Mouse (Mus musculus): ENCODE results near the gene Gm20388. TPM values are rescaled to one million over a fixed set of nuclear protein-coding genes. Genes with fewer than 3 reads are reported as not detected.

Gm20388 gene
- total RNA-seq, 1 experiment: 27.0 TPM

DNA sequence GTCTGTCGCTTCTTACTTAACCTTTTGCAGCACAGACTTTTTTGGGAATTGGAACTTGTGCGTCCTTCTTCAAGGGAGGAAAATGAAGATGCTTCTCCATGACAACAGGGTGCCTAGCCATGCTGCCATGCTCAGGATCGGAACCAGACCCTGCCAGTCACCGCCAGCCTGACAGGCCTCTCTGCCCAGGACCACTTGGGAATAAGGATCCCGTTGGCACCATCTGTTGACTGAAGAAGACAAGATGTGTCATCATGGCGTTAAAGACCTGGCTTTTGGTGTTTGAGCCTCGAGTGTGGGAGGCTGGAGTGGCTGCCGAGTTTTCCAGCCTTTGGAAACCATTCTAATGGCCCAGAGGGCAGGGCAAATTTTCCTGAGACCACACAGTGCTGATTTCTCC, 127.0 kb downstream of the Gm20388 start:
- H3K4me1 ChIP-seq (ENCODE audit: control insufficient read depth in 2 of 2, insufficient read depth in 2 of 2, low read length in 2 of 2, poor library complexity in 1 of 2): no peaks in the 10 kb centered on the region
- in situ Hi-C loops (cut with MboI; ENCODE audit: low sequenced_read_pairs in 2 of 2, unreplicated experiment in 2 of 2): no loop called here

DNA sequence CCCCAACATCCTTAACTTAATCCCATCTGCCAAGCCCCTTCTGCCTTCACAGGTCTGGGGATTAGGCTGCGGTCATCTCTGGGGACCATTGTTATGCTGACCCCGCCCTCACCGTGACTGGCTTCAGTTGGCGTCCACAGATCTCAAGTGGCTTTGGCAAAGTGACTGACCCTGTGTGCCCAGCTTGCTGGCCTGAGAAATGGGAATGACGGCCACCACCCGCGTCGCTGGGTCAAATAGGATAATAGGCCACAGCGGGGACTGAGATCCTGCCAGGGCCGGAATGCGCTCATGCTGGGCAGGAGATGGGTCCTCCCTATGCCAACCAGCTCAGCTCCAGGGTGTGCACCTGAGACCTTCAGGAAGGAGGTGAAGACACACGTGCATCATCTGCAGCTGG, 128.1 kb downstream of the Gm20388 start:
- no peaks in the 10 kb centered on the region for H3K9me3 ChIP-seq (ENCODE audit: control insufficient read depth, insufficient read depth, low read depth, low read length)
- H3K4me3 ChIP-seq (ENCODE audit: insufficient read depth in 1 of 2, low read depth in 1 of 2, low read length in 2 of 2, poor library complexity in 1 of 2, severe bottlenecking in 1 of 2): no peak overlapping the region
- no peaks in the 10 kb centered on the region for H3K4me1 ChIP-seq (ENCODE audit: control insufficient read depth in 2 of 2, insufficient read depth in 2 of 2, low read length in 2 of 2, poor library complexity in 1 of 2)
- H3K27ac ChIP-seq (ENCODE audit: insufficient read depth, low read depth, low read length, poor library complexity, severe bottlenecking): no peak overlapping the region
- H3K36me3 ChIP-seq (ENCODE audit: control insufficient read depth, insufficient read depth, low read length, poor library complexity, severe bottlenecking): no peaks in the 10 kb centered on the region
- no peak overlapping the region for H3K9ac ChIP-seq (ENCODE audit: insufficient read depth, low read depth, low read length, poor library complexity, severe bottlenecking)
- no peak for TF ChIP-seq ZNF384 (IDR thresholded peaks at IDR 0.05; ENCODE audit: low read depth, low read length)
- TF ChIP-seq ZC3H11A (IDR thresholded peaks at IDR 0.05; ENCODE audit: borderline replicate concordance, low read depth, low read length): no peak
- TF ChIP-seq MAFK (IDR thresholded peaks at IDR 0.05; ENCODE audit: insufficient read depth, low read depth, low read length): no peak
- TF ChIP-seq HCFC1 (IDR thresholded peaks at IDR 0.05; ENCODE audit: borderline replicate concordance, insufficient read depth, low read length): no peak
- no peak for TF ChIP-seq CHD2 (IDR thresholded peaks at IDR 0.05; ENCODE audit: low read depth, low read length)
- in situ Hi-C loops (cut with MboI; ENCODE audit: low sequenced_read_pairs in 2 of 2, unreplicated experiment in 2 of 2): no loop called here
- DNase-seq (ENCODE audit: low read depth, low spot score): no peak

More for the DNA sequence above, 127.0 kb downstream of the Gm20388 start:
- H3K27ac ChIP-seq (ENCODE audit: insufficient read depth, low read depth, low read length, poor library complexity, severe bottlenecking): no peak overlapping the region
- H3K36me3 ChIP-seq (ENCODE audit: control insufficient read depth, insufficient read depth, low read length, poor library complexity, severe bottlenecking): no peaks in the 10 kb centered on the region
- no peak for DNase-seq (ENCODE audit: low read depth, low spot score)
- no peak overlapping the region for H3K4me3 ChIP-seq (ENCODE audit: insufficient read depth in 1 of 2, low read depth in 1 of 2, low read length in 2 of 2, poor library complexity in 1 of 2, severe bottlenecking in 1 of 2)
- TF ChIP-seq MAFK (IDR thresholded peaks at IDR 0.05; ENCODE audit: insufficient read depth, low read depth, low read length): no peak
- no peak for TF ChIP-seq CHD2 (IDR thresholded peaks at IDR 0.05; ENCODE audit: low read depth, low read length)
- no peak for TF ChIP-seq ZC3H11A (IDR thresholded peaks at IDR 0.05; ENCODE audit: borderline replicate concordance, low read depth, low read length)
- TF ChIP-seq HCFC1 (IDR thresholded peaks at IDR 0.05; ENCODE audit: borderline replicate concordance, insufficient read depth, low read length): no peak
- no peak for TF ChIP-seq ZNF384 (IDR thresholded peaks at IDR 0.05; ENCODE audit: low read depth, low read length)
- no peaks in the 10 kb centered on the region for H3K9me3 ChIP-seq (ENCODE audit: control insufficient read depth, insufficient read depth, low read depth, low read length)
- no peak overlapping the region for H3K9ac ChIP-seq (ENCODE audit: insufficient read depth, low read depth, low read length, poor library complexity, severe bottlenecking)

DNA sequence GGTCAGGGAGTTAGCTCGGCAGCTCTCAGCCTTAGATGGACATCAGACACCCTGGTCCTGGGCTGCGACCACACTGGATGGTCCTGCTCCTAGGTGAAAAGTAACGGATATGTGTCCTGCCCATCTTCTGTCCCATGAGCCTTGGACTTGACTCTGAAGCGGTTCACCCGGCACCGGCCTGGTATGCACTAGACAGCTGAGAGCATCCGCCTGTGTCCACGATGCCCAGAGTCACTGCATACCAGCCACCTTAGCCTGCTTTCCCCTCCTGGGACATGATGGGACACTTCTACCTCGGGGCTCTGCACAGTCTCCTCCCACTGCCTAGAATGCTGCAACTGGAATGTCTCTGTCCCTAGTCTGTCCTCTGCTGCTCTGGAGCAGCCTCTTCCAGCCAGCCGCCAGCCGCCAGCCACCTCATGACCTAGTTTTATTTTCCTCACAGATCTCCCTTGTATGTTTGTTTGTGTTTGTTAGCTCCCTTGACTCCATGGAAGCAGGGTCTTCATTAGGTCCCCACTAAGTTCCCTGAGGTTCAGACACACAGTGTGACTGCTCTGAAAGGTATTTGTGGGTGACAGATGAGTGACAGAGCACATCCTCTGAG, 128.8 kb downstream of the Gm20388 start:
- H3K27ac ChIP-seq (ENCODE audit: insufficient read depth, low read depth, low read length, poor library complexity, severe bottlenecking): no peak overlapping the region
- no peak for TF ChIP-seq ZNF384 (IDR thresholded peaks at IDR 0.05; ENCODE audit: low read depth, low read length)
- no peak for TF ChIP-seq MAFK (IDR thresholded peaks at IDR 0.05; ENCODE audit: insufficient read depth, low read depth, low read length)
- no peak for TF ChIP-seq ZC3H11A (IDR thresholded peaks at IDR 0.05; ENCODE audit: borderline replicate concordance, low read depth, low read length)
- no peak for TF ChIP-seq CHD2 (IDR thresholded peaks at IDR 0.05; ENCODE audit: low read depth, low read length)
- TF ChIP-seq HCFC1 (IDR thresholded peaks at IDR 0.05; ENCODE audit: borderline replicate concordance, insufficient read depth, low read length): no peak
- H3K4me1 ChIP-seq (ENCODE audit: control insufficient read depth in 2 of 2, insufficient read depth in 2 of 2, low read length in 2 of 2, poor library complexity in 1 of 2): no peaks in the 10 kb centered on the region

DNA sequence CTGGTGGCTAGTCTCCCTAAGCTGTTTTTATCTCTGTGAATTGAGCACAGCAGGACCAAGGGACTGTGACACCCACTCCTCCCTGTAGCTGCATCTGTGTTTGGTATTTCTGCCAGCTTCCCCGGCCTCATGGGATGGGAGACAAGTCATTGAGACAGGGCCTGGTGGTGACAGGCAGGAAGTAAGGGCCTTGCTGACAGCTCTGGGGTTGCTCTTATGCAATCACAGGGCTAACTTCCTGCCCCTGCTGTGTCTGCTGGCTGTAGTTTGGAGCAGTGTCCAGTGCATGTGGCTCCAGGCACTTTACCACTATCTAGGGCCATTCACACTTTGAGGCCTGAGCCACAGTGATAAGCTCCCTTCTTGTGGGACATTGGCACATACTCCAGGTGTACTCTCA, 130.2 kb downstream of the Gm20388 start:
- in situ Hi-C loops (cut with MboI; ENCODE audit: low sequenced_read_pairs in 2 of 2, unreplicated experiment in 2 of 2): no loop called here
- H3K4me1 ChIP-seq (ENCODE audit: control insufficient read depth in 2 of 2, insufficient read depth in 2 of 2, low read length in 2 of 2, poor library complexity in 1 of 2): no peaks in the 10 kb centered on the region
- H3K36me3 ChIP-seq (ENCODE audit: control insufficient read depth, insufficient read depth, low read length, poor library complexity, severe bottlenecking): no peaks in the 10 kb centered on the region
- no peaks in the 10 kb centered on the region for H3K9me3 ChIP-seq (ENCODE audit: control insufficient read depth, insufficient read depth, low read depth, low read length)
- DNase-seq (ENCODE audit: low read depth, low spot score): no peak
- no peak for TF ChIP-seq ZNF384 (IDR thresholded peaks at IDR 0.05; ENCODE audit: low read depth, low read length)
- TF ChIP-seq MAFK (IDR thresholded peaks at IDR 0.05; ENCODE audit: insufficient read depth, low read depth, low read length): no peak
- TF ChIP-seq CHD2 (IDR thresholded peaks at IDR 0.05; ENCODE audit: low read depth, low read length): no peak
- TF ChIP-seq HCFC1 (IDR thresholded peaks at IDR 0.05; ENCODE audit: borderline replicate concordance, insufficient read depth, low read length): no peak
- no peak for TF ChIP-seq ZC3H11A (IDR thresholded peaks at IDR 0.05; ENCODE audit: borderline replicate concordance, low read depth, low read length)
- H3K4me3 ChIP-seq (ENCODE audit: insufficient read depth in 1 of 2, low read depth in 1 of 2, low read length in 2 of 2, poor library complexity in 1 of 2, severe bottlenecking in 1 of 2): no peak overlapping the region
- H3K27ac ChIP-seq (ENCODE audit: insufficient read depth, low read depth, low read length, poor library complexity, severe bottlenecking): no peak overlapping the region
- H3K9ac ChIP-seq (ENCODE audit: insufficient read depth, low read depth, low read length, poor library complexity, severe bottlenecking): no peak overlapping the region

More for the DNA sequence above, 128.8 kb downstream of the Gm20388 start:
- Histone ChIP-seq H3K36me3 (ENCODE audit: control insufficient read depth, insufficient read depth, low read length, poor library complexity, severe bottlenecking) (no peaks in the 10 kb centered on the region), H3K4me3 (ENCODE audit: insufficient read depth in 1 of 2, low read depth in 1 of 2, low read length in 2 of 2, poor library complexity in 1 of 2, severe bottlenecking in 1 of 2) (no peak overlapping the region), H3K9ac (ENCODE audit: insufficient read depth, low read depth, low read length, poor library complexity, severe bottlenecking) (no peak overlapping the region), H3K9me3 (ENCODE audit: control insufficient read depth, insufficient read depth, low read depth, low read length) (no peaks in the 10 kb centered on the region)
- in situ Hi-C loops (cut with MboI; ENCODE audit: low sequenced_read_pairs in 2 of 2, unreplicated experiment in 2 of 2): no loop called here
- DNase-seq (ENCODE audit: low read depth, low spot score): no peak
